Mouse (Mus musculus): Measurements from ENCODE around the gene Apbb2. TPM values are rescaled to one million over a fixed set of nuclear protein-coding genes. Genes with fewer than 3 reads are reported as not detected.

Apbb2 gene
- polyA plus RNA-seq, 2 experiments: 15.8 to 45.8 TPM

DNA sequence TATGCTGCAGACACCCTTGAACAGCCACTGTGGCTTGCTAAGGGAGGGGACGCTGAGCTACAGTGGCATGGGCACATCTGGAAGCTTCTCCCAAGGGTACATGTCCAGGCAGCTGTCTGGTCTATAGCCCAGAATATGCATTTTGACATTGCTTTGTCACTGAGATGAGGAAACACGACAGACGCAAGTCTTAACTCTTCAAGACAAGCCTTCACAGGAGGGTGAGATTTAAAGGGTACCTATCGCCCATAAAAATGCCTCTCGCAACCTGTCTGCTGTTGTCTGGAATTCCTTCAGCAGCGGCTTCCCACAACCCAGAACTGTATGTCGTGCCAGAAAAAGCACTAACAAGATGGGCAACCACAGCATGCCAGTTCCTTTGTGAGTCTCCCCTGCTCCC, 60.5 kb downstream of the Apbb2 start:
- H3K36me3 ChIP-seq (ENCODE audit: control insufficient read depth, insufficient read depth, low read length): no peaks in the 10 kb centered on the region
- H3K27me3 ChIP-seq (ENCODE audit: control insufficient read depth, insufficient read depth, low read length): no peaks in the 10 kb centered on the region
- no peak for TF ChIP-seq POLR2A (IDR thresholded peaks at IDR 0.05; ENCODE audit: borderline replicate concordance, extremely low read depth, insufficient read depth, insufficient read length)
- 68% methylated on average over 7 of the region's 7 CpGs for WGBS
- no peak overlapping the region for H3K9ac ChIP-seq (ENCODE audit: low read depth, low read length, severe bottlenecking)
- no peak for ATAC-seq (ENCODE audit: low FRiP score, low read depth)
- peaks cover 27% of the 10 kb centered on the region for H3K4me1 ChIP-seq (ENCODE audit: control insufficient read depth, insufficient read depth, low read length)
- H3K9me3 ChIP-seq (ENCODE audit: control insufficient read depth, low read length): 0 out of 2 replicates have a peak, but pooled peaks cover 2% of the 10 kb centered on the region
- no peak for DNase-seq (ENCODE audit: low spot score)
- no peak overlapping the region for H3K4me2 ChIP-seq (replicated peaks; ENCODE audit: low read depth, low read length, severe bottlenecking)
- H3K27ac ChIP-seq (replicated peaks; ENCODE audit: low read depth, low read length): no peak overlapping the region
- no peak overlapping the region for H3K4me3 ChIP-seq (replicated peaks; ENCODE audit: low read length)

DNA sequence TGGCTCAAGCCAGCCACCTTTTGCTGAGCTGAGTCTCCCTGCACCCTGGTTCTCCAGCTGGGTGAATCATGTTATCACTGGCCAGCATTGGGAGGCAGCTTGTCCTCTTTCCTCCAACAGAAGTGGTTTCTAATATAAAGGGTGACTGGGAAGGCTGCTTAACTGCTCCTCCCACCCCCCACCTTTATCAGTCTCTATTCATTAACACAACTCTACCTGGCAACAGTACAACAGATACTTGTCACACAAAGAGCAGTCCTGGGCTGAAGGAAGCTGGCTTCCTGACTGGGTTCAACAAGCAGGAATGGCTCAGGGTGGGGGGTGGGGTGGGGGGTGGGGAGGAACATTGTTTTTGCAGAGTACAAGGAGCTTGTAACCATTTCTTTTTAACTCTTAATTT, 64.7 kb downstream of the Apbb2 start:
- Histone ChIP-seq H3K4me1 (ENCODE audit: control insufficient read depth, insufficient read depth, low read length) (peaks cover 16% of the 10 kb centered on the region), H3K4me2 (replicated peaks; ENCODE audit: low read depth, low read length, severe bottlenecking) (no peak overlapping the region), H3K9ac (ENCODE audit: low read depth, low read length, severe bottlenecking) (no peak overlapping the region), H3K4me3 (replicated peaks; ENCODE audit: low read length) (no peak overlapping the region), H3K27me3 (ENCODE audit: control insufficient read depth, insufficient read depth, low read length) (no peaks in the 10 kb centered on the region), H3K9me3 (ENCODE audit: control insufficient read depth, low read length) (0 out of 2 replicates have a peak, but pooled peaks cover 2% of the 10 kb centered on the region), H3K27ac (replicated peaks; ENCODE audit: low read depth, low read length) (no peak overlapping the region), H3K36me3 (ENCODE audit: control insufficient read depth, insufficient read depth, low read length) (no peaks in the 10 kb centered on the region)
- DNase-seq (ENCODE audit: low spot score) (no peak), ATAC-seq (ENCODE audit: low FRiP score, low read depth) (no peak)
- TF ChIP-seq POLR2A (IDR thresholded peaks at IDR 0.05; ENCODE audit: borderline replicate concordance, extremely low read depth, insufficient read depth, insufficient read length): no peak

DNA sequence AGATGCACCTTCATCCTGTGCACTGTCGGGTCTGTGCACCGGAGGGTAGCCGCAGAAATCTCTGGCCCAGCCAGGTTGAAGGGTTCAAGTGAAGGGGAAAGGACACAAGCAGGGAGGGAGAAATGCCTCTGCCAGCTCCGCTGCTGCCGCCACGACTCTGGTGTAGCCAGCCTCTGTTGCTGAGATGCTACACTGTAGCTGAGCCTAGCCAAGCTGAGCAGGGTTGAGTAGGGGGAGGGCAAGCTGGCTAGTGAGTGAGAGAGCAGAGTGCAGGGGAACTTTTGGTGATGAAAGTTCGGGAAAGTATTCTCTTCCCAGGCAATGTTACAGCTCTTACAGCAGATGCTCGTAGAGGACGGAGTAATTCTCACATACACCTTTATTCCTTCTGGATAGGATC, 66.3 kb downstream of the Apbb2 start:
- ATAC-seq (ENCODE audit: low FRiP score, low read depth) (no peak), DNase-seq (ENCODE audit: low spot score) (no peak)
- Histone ChIP-seq H3K4me2 (replicated peaks; ENCODE audit: low read depth, low read length, severe bottlenecking) (no peak overlapping the region), H3K9me3 (ENCODE audit: control insufficient read depth, low read length) (peaks cover 5% of the 10 kb centered on the region), H3K4me3 (replicated peaks; ENCODE audit: low read length) (no peak overlapping the region), H3K9ac (ENCODE audit: low read depth, low read length, severe bottlenecking) (no peak overlapping the region), H3K36me3 (ENCODE audit: control insufficient read depth, insufficient read depth, low read length) (0 out of 2 replicates have a peak, but pooled peaks cover 3% of the 10 kb centered on the region), H3K27me3 (ENCODE audit: control insufficient read depth, insufficient read depth, low read length) (no peaks in the 10 kb centered on the region), H3K4me1 (ENCODE audit: control insufficient read depth, insufficient read depth, low read length) (peaks cover 10% of the 10 kb centered on the region), H3K27ac (replicated peaks; ENCODE audit: low read depth, low read length) (no peak overlapping the region)
- TF ChIP-seq POLR2A (IDR thresholded peaks at IDR 0.05; ENCODE audit: borderline replicate concordance, extremely low read depth, insufficient read depth, insufficient read length): no peak
- WGBS: 64% methylated on average over 9 of the region's 9 CpGs

DNA sequence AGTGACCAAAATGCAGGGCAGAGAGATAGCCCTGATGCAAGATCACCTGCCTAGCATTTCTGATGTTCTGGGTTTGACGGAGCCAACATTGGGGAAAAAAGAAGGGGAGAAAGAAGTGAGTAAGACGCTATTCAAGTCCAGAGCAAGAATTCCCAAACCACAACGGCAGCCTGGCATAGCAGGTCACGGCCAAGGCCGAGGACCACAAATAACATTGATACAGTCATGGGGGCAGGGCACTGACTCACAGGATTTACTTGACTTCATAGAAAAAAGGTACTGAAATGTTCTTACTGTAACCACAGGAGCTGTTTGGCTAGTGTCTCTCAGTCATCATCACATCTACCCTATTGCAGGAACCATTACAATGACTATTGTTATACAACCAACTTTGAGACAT, 68.3 kb downstream of the Apbb2 start:
- TF ChIP-seq POLR2A (IDR thresholded peaks at IDR 0.05; ENCODE audit: borderline replicate concordance, extremely low read depth, insufficient read depth, insufficient read length): no peak
- H3K36me3 ChIP-seq (ENCODE audit: control insufficient read depth, insufficient read depth, low read length): 0 out of 2 replicates have a peak, but pooled peaks cover 3% of the 10 kb centered on the region
- no peak for DNase-seq (ENCODE audit: low spot score)
- no peaks in the 10 kb centered on the region for H3K27me3 ChIP-seq (ENCODE audit: control insufficient read depth, insufficient read depth, low read length)
- no peak for ATAC-seq (ENCODE audit: low FRiP score, low read depth)
- peaks cover 5% of the 10 kb centered on the region for H3K9me3 ChIP-seq (ENCODE audit: control insufficient read depth, low read length)
- no peak overlapping the region for H3K4me3 ChIP-seq (replicated peaks; ENCODE audit: low read length)
- no peak overlapping the region for H3K4me2 ChIP-seq (replicated peaks; ENCODE audit: low read depth, low read length, severe bottlenecking)
- no peak overlapping the region for H3K27ac ChIP-seq (replicated peaks; ENCODE audit: low read depth, low read length)
- H3K9ac ChIP-seq (ENCODE audit: low read depth, low read length, severe bottlenecking): no peak overlapping the region
- WGBS: 81% methylated on average over 5 of the region's 5 CpGs
- H3K4me1 ChIP-seq (ENCODE audit: control insufficient read depth, insufficient read depth, low read length): peaks cover 14% of the 10 kb centered on the region

DNA sequence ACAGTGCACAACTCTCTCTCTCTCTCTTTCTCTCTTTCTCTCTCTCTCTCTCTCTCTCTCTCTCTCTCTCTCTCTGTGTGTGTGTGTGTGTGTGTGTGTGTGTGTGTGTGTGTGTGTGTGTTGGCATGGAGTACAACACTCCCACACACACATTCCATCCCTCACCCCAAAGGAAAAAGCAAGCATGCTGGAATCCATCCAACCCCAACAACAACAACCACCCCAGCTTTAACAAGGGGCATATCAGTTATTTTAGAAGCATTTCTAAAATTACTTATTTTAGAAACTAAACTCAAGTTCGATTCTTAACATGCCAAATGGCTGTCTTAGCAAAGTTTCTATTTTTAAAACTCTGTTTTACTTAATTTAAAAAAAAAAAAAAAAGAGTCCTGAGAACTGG, 68.9 kb downstream of the Apbb2 start:
- WGBS: 67% methylated on average over 1 of the region's 1 CpGs
- H3K4me2 ChIP-seq (replicated peaks; ENCODE audit: low read depth, low read length, severe bottlenecking): no peak overlapping the region
- no peak overlapping the region for H3K27ac ChIP-seq (replicated peaks; ENCODE audit: low read depth, low read length)
- peaks cover 5% of the 10 kb centered on the region for H3K9me3 ChIP-seq (ENCODE audit: control insufficient read depth, low read length)
- H3K27me3 ChIP-seq (ENCODE audit: control insufficient read depth, insufficient read depth, low read length): no peaks in the 10 kb centered on the region
- 0 out of 2 replicates have a peak, but pooled peaks cover 3% of the 10 kb centered on the region for H3K36me3 ChIP-seq (ENCODE audit: control insufficient read depth, insufficient read depth, low read length)
- no peak overlapping the region for H3K4me3 ChIP-seq (replicated peaks; ENCODE audit: low read length)
- no peak overlapping the region for H3K9ac ChIP-seq (ENCODE audit: low read depth, low read length, severe bottlenecking)
- no peak for DNase-seq (ENCODE audit: low spot score)
- TF ChIP-seq POLR2A (IDR thresholded peaks at IDR 0.05; ENCODE audit: borderline replicate concordance, extremely low read depth, insufficient read depth, insufficient read length): no peak
- no peak for ATAC-seq (ENCODE audit: low FRiP score, low read depth)
- H3K4me1 ChIP-seq (ENCODE audit: control insufficient read depth, insufficient read depth, low read length): peaks cover 19% of the 10 kb centered on the region
